Mouse (Mus musculus) CH12.LX (cell line): ENCODE results near the gene Prkn.

Experiments used
- BHLHE40 ChIP-seq: IDR thresholded peaks from 2 replicates; pipeline ENCODE4 v1.6.1; 2011; ENCODE audit warnings: mild to moderate bottlenecking, low read depth, low read length, improper control_type of control experiment
- CTCF ChIP-seq, 2 experiments: IDR thresholded peaks in 1 of 2; conservative IDR thresholded peaks in 1 of 2; 2 replicates each; pipeline ENCODE4 v1.5.1; 2011 to 2012; ENCODE audit warnings: low read depth in 2 of 2, low read length in 2 of 2, improper control_type of control experiment in 1 of 2, inconsistent platforms in 1 of 2, mild to moderate bottlenecking in 1 of 2, moderate library complexity in 1 of 2
- EP300 ChIP-seq: IDR thresholded peaks from 2 replicates; pipeline ENCODE4 v1.6.1; 2011; ENCODE audit warnings: low read length, improper control_type of control experiment
- HCFC1 ChIP-seq: IDR thresholded peaks from 2 replicates; pipeline ENCODE4 v1.6.1; 2012; ENCODE audit warnings: low read depth, mild to moderate bottlenecking, inconsistent platforms, low read length, improper control_type of control experiment
- KAT2A ChIP-seq: IDR thresholded peaks from 2 replicates; pipeline ENCODE4 v1.6.1; 2012; ENCODE audit warnings: low read length, improper control_type of control experiment, inconsistent platforms; ENCODE audit not compliant: insufficient replicate concordance
- MAX ChIP-seq: IDR thresholded peaks from 2 replicates; pipeline ENCODE4 v1.6.1; 2011; ENCODE audit warnings: low read length, improper control_type of control experiment
- NRF1 ChIP-seq: IDR thresholded peaks from 2 replicates; pipeline ENCODE4 v1.6.1; 2014; ENCODE audit warnings: low read depth, mild to moderate bottlenecking, inconsistent platforms, low read length, improper control_type of control experiment, moderate library complexity
- POLR2A ChIP-seq: IDR thresholded peaks from 2 replicates; pipeline ENCODE4 v1.6.1; 2011; ENCODE audit warnings: low read depth, mild to moderate bottlenecking, improper control_type of control experiment, low read length
- RAD21 ChIP-seq: IDR thresholded peaks from 2 replicates; pipeline ENCODE4 v1.6.1; 2011; ENCODE audit warnings: low read depth, mild to moderate bottlenecking, low read length, improper control_type of control experiment, moderate library complexity
- SIN3A ChIP-seq: IDR thresholded peaks from 2 replicates; pipeline ENCODE4 v1.6.1; 2012; ENCODE audit warnings: low read length, improper control_type of control experiment, inconsistent platforms
- SMC3 ChIP-seq: IDR thresholded peaks from 2 replicates; pipeline ENCODE4 v1.6.1; 2011; ENCODE audit warnings: low read depth, low read length, improper control_type of control experiment
- TCF12 ChIP-seq: IDR thresholded peaks from 2 replicates; pipeline ENCODE4 v1.6.1; 2014; ENCODE audit warnings: low read depth, mild to moderate bottlenecking, inconsistent platforms, low read length, improper control_type of control experiment
- ZC3H11A ChIP-seq: IDR thresholded peaks from 2 replicates; pipeline ENCODE4 v1.6.1; 2012; ENCODE audit warnings: low read depth, mild to moderate bottlenecking, inconsistent platforms, low read length, improper control_type of control experiment

DNA sequence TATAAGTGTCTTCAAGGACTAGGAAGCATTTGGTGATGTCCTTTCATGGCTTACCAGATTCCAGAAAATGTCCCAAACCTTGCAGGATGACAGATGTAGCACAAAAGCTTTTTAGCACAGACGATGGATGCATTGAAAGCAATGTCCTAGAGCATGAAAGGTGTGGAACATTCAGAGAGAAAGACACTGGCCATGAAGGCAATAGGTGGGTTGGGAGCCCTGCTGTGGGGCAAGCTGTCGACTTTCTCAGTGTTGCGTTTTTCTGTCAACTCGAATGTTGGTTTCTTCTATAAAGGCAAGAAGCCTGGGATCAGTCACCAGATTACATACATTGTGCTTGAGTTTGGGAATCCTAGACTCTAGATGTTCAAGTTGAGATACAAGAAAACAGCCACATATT, 475.5 kb downstream of the Prkn start:
- TF ChIP-seq CTCF (conservative IDR thresholded peaks at IDR 0.05 in 1 of 2, IDR thresholded peaks at IDR 0.05 in 1 of 2; ENCODE audit: low read depth in 2 of 2, low read length in 2 of 2) (no peak), MAX (no peak), SIN3A (no peak), EP300 (no peak), ZC3H11A (no peak), TCF12 (no peak), RAD21 (no peak), BHLHE40 (no peak), POLR2A (no peak), HCFC1 (no peak), SMC3 (no peak), NRF1 (no peak), KAT2A (no peak)
